In genomic region chr4:122835530-122836402, GRCm38 (mm10) we compare ENCODE assay signal across 7 mouse cellular contexts. TPM values are rescaled to one million over a fixed set of nuclear protein-coding genes. Genes with fewer than 3 reads are reported as not detected.
A peak's percentile ranks its signal among the peaks of the same experiment; 100 is the strongest.
DNase-seq lines count a peak whose midpoint lies in the region; ATAC-seq lines count a peak whose summit lies in the region.

Gene Ppt1, plus strand, starts transcription at chr4:122836242.

- H3K4me1 ChIP-seq in intestine, embryonic 16.5 days (ENCODE audit: control insufficient read depth, insufficient read depth, low read length) = peaks cover 13% of the 10 kb centered on the region
- H3K4me1 ChIP-seq in midbrain, embryonic 11.5 days (ENCODE audit: control insufficient read depth, insufficient read depth, low read length) = peaks cover 24% of the 10 kb centered on the region; the same call in 1 of the 2 replicates

- H3K36me3 ChIP-seq in intestine, embryonic 16.5 days (ENCODE audit: control insufficient read depth, insufficient read depth, low read length) = no peaks in the 10 kb centered on the region
- no peaks in the 10 kb centered on the region for H3K36me3 ChIP-seq in midbrain, embryonic 11.5 days (ENCODE audit: control insufficient read depth, insufficient read depth, low read length)

- peak within 1 kb of the TSS; percentile 83 for H3K9ac ChIP-seq in intestine, embryonic 16.5 days (ENCODE audit: low read depth, low read length)
- H3K9ac ChIP-seq in midbrain, embryonic 11.5 days (ENCODE audit: low read length) = peak within 1 kb of the TSS; percentile 87

- H3K27me3 ChIP-seq in intestine, embryonic 16.5 days (replicated peaks; ENCODE audit: control insufficient read depth, insufficient read depth, low read length) = no peaks in the 10 kb centered on the region
- no peaks in the 10 kb centered on the region for H3K27me3 ChIP-seq in midbrain, embryonic 11.5 days (ENCODE audit: control insufficient read depth, insufficient read depth, low read length)

- no peaks in the 10 kb centered on the region for H3K9me3 ChIP-seq in intestine, embryonic 16.5 days (ENCODE audit: control insufficient read depth, low read length)
- H3K9me3 ChIP-seq in midbrain, embryonic 11.5 days (ENCODE audit: control insufficient read depth, low read length) = no peaks in the 10 kb centered on the region

- peak within 1 kb of the TSS; percentile 83 for H3K4me3 ChIP-seq in intestine, embryonic 16.5 days (ENCODE audit: low read length)
- peak within 1 kb of the TSS; percentile 58 for H3K4me3 ChIP-seq in midbrain, embryonic 11.5 days (ENCODE audit: low read depth, low read length)

- ATAC-seq in intestine, embryonic 16.5 days = peak; percentile 93
- ATAC-seq in midbrain, embryonic 11.5 days (ENCODE audit: low FRiP score) = peak; percentile 88

- peak; percentile 88 for DNase-seq in adrenal gland, adult 2 months
- peak; percentile 76 for DNase-seq in embryo, embryonic 11.5 days (ENCODE audit: low read depth, low spot score)
- DNase-seq in gastrocnemius, postnatal 4 days (ENCODE audit: low spot score in 2 of 2) = peak; percentile 72 to 85
- peak; percentile 90 to 91 for DNase-seq in left cerebral cortex, postnatal 36 days (ENCODE audit: low spot score in 2 of 2)
- peak; percentile 98 for DNase-seq in midbrain, embryonic 11.5 days (ENCODE audit: low spot score, missing footprints)
- peak; percentile 60 for DNase-seq in skeletal muscle tissue, adult 2 months (ENCODE audit: low read depth, low spot score)

- intact Hi-C loops in left cerebral cortex, postnatal 36 days (cut with DNase I) = no loop called here

- H3K4me2 ChIP-seq in intestine, embryonic 16.5 days (ENCODE audit: low read depth, low read length) = peak within 1 kb of the TSS; percentile 94
- H3K4me2 ChIP-seq in midbrain, embryonic 11.5 days = peak within 1 kb of the TSS; percentile 82

- peak within 1 kb of the TSS; percentile 51 for H3K27ac ChIP-seq in intestine, embryonic 16.5 days (ENCODE audit: low read length)
- H3K27ac ChIP-seq in midbrain, embryonic 11.5 days (ENCODE audit: low read depth, low read length) = peak within 1 kb of the TSS; percentile 35; the same call in 1 of the 2 replicates

- WGBS in intestine, embryonic 16.5 days = 4% methylated on average over 31 of the region's 31 CpGs
- WGBS in midbrain, embryonic 11.5 days = 6% methylated on average over 31 of the region's 31 CpGs

RNA-seq across cellular contexts. Expression of gene Ppt1, which starts in this region (rescaled TPM):
- 10 to 100 TPM; 69.3 to 86.3 TPM for total RNA-seq in adrenal gland, adult 2 months (2021)
- polyA plus RNA-seq in adrenal gland, adult 2 months (2012; rRNA removed) = 14.2 and 17.9 TPM in 2 replicates
- 10 to 100 TPM; 29.4 to 30.5 TPM for total RNA-seq in gastrocnemius, postnatal 4 days (2021)
- 79.3 and 81.0 TPM in 2 replicates for polyA plus RNA-seq in intestine, embryonic 16.5 days (2015; fragmentation: Nextera tagmentation; extraction: Ambion mirVana)
- total RNA-seq in left cerebral cortex, postnatal 36 days (2021) = 10 to 100 TPM; 95.5 to 96.6 TPM
- polyA plus RNA-seq in midbrain, embryonic 11.5 days (2014; fragmentation: Nextera tagmentation; extraction: Ambion mirVana) = 62.7 and 63.7 TPM in 2 replicates

Comparison
In these comparisons a context has a peak if more than half of its experiments do, and no peak if none do; other contexts are left out.
1. Peak in every context shown above with its lines: DNase-seq, ATAC-seq, H3K4me3 ChIP-seq and H3K27ac ChIP-seq.